Mouse (Mus musculus) myocyte (in vitro differentiated cells): ENCODE data around the gene Parp3.

Experiments used
- CEBPB ChIP-seq: IDR thresholded peaks from 2 replicates; pipeline ENCODE4 v1.6.1; 2011; ENCODE audit warnings: mild to moderate bottlenecking, moderate library complexity; ENCODE audit not compliant: poor library complexity, insufficient read depth, severe bottlenecking
- E2F4 ChIP-seq: IDR thresholded peaks from one replicate; pipeline ENCODE4 v1.6.1; 2011; ENCODE audit warnings: mild to moderate bottlenecking, control low read depth, moderate library complexity; ENCODE audit not compliant: insufficient read depth
- MAX ChIP-seq: IDR thresholded peaks from one replicate; pipeline ENCODE4 v1.6.1; 2011; ENCODE audit warnings: low read depth, mild to moderate bottlenecking, control low read depth
- MYOD1 ChIP-seq, 3 experiments: IDR thresholded peaks; one replicate each; pipeline ENCODE4 v1.6.1; 2011; ENCODE audit warnings: control low read depth in 2 of 3, low read depth in 2 of 3, mild to moderate bottlenecking in 2 of 3, moderate library complexity in 1 of 3; ENCODE audit not compliant: insufficient read length in 2 of 3, control insufficient read depth in 1 of 3
- POLR2A ChIP-seq: IDR thresholded peaks from one replicate; pipeline ENCODE4 v1.6.1; 2011; ENCODE audit warnings: low read depth, mild to moderate bottlenecking, control low read depth, moderate library complexity; ENCODE audit not compliant: insufficient read length
- POLR2AphosphoS2 ChIP-seq: IDR thresholded peaks from one replicate; pipeline ENCODE4 v1.6.1; 2011; ENCODE audit warnings: low read depth, control low read depth; ENCODE audit not compliant: insufficient read length
- SRF ChIP-seq: IDR thresholded peaks from one replicate; pipeline ENCODE4 v1.6.1; 2011; ENCODE audit warnings: low read depth; ENCODE audit not compliant: control insufficient read depth, insufficient read length
- TCF12 ChIP-seq: IDR thresholded peaks from one replicate; pipeline ENCODE4 v1.6.1; 2011; ENCODE audit warnings: mild to moderate bottlenecking, control low read depth; ENCODE audit not compliant: poor library complexity, insufficient read depth, severe bottlenecking
- USF1 ChIP-seq: IDR thresholded peaks from one replicate; pipeline ENCODE4 v1.6.1; 2011; ENCODE audit warnings: low read depth, mild to moderate bottlenecking, control low read depth, moderate library complexity

DNA sequence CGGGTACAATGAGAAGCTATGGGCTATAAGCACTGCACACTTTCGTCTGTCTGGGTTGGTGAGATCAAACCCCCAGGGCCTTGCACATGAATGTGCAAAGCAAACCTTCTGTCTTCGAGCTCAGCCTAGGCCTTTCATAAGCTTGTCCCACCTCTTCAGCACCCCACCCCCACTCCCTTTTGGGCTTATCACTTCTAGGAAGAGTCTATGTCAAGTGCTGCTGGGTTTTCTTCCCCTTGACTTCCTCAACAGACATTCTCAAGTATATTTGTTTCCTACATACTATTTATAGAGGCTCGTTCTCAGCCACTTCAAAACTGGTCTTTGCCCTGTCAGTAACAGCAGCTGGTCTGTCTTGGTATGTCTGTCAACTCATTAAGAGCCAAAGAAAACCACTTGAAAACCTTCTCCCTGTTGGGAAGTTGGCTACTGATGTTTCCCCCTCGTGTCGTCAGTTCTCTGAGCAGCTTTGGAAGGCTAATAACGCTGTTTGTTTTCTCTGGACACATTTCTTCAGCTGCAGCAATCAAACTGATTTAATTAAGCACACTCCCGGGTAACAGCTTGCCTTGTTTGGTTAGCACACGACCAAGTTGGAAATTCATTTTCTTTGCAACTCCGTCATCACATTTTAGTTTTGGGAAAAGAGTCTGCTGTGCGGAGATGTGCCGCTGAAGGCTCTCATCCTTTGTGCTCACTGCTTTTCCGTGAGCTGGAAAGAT, 36.1 kb upstream of the Parp3 start:
- TF ChIP-seq E2F4 (no peak), CEBPB (no peak), USF1 (no peak), POLR2A (no peak), TCF12 (no peak), POLR2AphosphoS2 (no peak), MAX (no peak), MYOD1 (IDR thresholded peaks at IDR 0.05; ENCODE audit: control insufficient read depth in 1 of 3, insufficient read length in 2 of 3, low read depth in 2 of 3) (peak in 1 of 3 experiments; percentile 5), SRF (no peak)
